Mouse (Mus musculus): ENCODE measurements around the gene Fdxr.
A peak's percentile ranks its signal among the peaks of the same experiment; 100 is the strongest.

Fdxr gene

GRCm38 (mm10) chr11:115288305-115288704 lies 11.5 kb upstream of the Fdxr start:
- no peak for DNase-seq

DNA sequence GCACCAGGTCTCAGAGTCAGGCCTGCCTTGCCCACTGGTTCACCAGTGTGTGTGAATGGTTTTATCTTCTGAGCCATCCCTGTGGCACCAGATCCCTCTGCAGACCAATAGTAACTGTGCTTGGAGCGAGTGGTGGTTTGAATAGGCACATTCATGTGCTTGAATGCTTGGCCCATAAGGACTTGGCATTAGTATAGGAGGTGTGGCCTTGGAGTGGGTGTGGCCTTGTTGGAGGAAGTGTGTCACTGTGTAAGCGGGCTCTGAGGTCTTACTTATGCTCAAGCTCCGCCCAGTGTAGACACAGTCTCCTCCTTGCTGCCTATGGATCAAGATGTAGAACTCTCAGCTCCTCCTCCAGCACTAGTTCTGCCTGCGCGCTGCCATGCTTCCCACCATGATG lies 10.5 kb upstream of the Fdxr start:
- DNase-seq: peak in 1 of 2 experiments; percentile 6

DNA sequence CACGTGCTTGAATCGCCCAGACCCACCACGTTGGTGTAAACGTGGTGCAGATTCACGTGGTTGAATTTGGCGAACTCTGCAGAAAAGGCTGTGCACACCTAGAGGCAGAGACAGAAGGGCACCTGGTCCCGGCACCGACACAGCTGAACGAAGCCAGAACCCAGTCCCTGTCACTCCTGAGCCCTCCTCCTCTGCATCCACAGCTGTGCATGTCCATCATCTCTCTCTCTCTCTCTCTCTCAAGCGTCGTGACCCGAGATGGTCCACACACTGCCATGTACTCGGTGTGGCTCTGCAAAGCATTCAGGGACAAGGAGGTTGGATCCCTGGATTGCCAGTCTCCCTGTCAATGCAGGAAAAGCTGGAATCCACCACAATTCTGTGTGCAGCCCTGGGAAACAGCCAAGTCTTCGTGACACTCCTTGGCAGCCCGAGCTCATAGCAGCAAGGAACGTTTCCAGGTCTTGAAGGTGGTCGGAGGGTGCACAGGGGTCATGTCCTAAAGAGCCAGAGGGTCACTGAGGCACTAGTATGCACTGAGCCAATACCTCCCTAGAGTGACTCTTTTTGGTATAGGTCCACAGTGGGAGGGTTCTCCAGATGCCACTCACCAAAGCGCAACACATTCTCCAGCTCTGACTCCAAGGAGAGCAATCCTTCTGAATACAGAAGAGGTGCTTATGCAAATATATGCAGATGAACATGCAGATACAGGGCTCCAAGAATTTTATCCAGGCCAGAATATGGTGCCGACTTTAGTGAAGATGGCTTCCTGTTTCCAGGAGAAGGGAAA lies 9.5 kb upstream of the Fdxr start:
- DNase-seq: peak in 1 of 2 experiments; percentile 7

DNA sequence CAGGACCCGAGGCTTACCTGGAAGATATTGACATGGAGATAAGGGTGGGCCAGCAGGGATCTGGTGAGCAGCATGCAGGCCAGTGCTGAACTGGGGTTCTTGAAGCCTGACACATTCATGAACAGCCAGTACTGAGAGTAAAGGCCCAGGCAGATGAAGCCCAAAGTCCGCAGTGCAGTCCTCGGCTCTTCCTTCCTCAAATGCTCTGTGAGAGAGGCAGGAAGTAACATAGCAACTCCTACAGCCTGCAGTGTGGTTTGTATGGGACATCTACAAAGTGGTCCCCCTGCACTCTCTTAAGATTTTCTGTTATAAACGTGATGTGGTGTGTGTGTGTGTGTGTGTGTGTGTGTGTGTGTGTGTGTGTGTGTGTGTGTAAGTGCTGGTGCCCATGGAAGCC lies 8.4 kb upstream of the Fdxr start:
- no peak for DNase-seq

DNA sequence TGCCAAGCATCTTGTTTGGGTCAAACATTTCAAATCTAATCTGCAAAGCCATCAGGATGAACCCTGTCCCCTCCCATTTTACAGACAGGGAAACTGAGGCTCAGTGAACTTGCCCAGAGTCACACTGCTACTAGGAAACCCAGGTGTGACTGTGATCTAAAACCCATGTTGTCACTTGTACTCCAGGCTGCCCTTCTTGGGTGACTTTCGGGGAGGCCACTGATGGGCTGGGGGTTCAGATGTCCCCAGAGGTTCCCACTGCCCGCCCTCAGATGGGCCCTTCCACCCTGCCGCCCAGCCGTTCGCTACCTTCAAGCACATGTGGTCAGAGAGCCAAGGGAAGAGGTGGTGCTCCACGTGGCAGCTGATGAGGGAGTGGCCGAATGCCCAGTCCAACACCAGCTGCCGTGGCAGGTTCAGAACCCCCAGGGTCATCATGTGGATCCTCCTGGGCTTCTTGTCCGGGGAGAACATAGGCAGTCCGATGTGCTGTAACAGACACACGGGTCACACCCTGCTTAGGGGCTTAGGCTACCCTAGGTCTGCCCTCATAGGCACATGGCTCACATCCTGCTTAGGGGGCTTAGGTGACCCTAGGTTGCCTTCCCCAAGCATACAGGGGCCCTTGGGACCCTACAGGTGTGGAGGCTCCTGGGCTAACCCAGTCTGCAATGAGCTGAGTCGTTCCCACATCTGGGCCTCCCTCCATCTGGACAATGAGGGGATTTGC lies 7.2 kb upstream of the Fdxr start:
- no peak for DNase-seq

DNA sequence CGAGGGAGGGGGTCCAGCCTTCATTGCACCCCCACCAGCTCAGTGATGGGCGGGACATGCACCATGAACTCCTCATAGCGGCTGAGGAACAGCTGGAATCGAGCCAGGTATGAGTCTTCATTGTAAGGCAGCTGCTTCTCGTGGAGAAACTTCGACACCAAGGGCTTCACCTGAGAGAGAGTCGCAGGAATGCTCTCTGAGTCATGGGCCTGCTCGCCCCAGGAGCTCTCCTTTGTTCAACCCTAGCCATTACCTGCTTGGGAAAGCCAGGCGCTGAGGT lies 6.6 kb upstream of the Fdxr start:
- DNase-seq: peak in 1 of 2 experiments; percentile 5

DNA sequence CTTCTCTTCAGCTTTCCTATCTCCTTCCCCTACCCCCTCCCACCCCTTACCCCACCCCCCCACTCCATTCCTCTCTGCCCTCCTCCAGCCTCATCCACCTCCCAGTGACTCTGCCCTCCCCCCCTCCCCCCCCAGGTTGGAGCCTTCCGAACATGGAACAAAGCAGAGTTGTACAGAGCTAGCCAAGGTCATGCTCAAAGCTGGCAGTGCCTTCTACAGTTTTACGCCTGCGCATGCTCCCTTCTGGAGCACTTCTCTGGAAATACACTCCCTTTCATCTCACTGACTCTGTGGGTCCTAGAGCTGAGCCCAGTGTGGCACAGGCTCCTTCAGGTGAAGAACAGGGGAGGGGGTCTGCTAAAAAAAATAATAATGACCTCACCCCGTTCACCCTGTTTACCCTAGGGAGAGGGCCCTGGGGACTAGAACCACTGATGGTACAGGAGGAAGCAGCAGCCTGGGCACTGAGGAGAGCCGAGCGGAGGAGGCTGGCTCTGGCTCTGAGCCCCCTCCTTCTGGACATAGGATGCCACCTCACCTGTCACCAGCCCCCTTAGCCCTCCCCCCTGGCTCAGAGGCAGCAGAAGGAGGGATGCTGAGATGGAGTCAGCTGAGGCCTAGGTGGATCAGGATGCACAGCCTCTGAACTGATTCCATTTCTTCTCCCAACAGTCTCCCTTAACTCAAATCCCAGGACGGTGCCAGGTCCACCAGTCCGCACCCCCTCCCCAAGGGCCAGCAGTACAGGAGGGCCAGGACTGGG lies 6.1 kb upstream of the Fdxr start:
- peak in 1 of 2 experiments; percentile 15 for DNase-seq

DNA sequence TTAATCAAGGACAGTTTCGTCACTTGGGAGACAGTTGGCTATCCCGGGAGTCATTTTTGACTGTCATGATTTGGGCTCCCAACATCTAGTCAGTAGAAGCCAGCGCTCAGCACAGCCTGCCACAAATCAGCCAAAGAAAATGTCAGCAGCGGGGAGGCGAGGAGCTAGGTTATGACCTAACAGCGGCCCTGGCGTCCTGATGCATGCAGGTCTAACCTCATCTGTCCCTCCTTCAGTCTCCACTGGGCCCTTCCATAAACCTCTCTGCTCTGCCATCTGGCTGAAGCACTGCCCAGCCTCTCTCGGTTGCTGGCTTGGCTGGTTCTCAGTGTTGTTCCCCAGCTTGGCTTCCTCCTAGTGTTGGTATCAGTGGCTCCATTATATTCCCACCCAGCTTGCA lies 5.4 kb upstream of the Fdxr start:
- peak in 1 of 2 experiments; percentile 18 for DNase-seq

DNA sequence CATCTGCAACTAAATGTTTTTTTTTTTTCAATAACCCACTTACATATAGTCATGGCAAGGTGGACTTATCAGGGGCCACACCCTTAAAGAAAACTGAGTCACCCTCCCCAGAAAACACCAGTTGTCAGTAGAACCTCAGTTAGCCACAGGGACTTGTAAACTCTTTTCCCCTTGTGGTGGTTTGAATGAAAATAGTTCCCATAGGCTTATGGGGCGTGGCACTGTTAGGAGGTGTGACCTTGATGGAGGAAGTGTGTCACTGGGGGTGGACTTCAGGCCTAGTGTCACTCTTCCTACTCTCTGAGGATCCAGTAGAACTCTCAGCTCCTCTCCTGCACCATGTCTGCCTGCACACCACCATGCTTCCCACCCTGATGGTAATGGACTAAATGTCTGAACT lies 2.9 kb upstream of the Fdxr start:
- no peak for DNase-seq

- DNase-seq: no peak
These were observed 1.3 kb upstream of the Fdxr start for GRCm38 (mm10) chr11:115278176-115278575.

- DNase-seq: no peak
These were observed 740 bp upstream of the Fdxr start for GRCm38 (mm10) chr11:115277604-115277975.

DNA sequence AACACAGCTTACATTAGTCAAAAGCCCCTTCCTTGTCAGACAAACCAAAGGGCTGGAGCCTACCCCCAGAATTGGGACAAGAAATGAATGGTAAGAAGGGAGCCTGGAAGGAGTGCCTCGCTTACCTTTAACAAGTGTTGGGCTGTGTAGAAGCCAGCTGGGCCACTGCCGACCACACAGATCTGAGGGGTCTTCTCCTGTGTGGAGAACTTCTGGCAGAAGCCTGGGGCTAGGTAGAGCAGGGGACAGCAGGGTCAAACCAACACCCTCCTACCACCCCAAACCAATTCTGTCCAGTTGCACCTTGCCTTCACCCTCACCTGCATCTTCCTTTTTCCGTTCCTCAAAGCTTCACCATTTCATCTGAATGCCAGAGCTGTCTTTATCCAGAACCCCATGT lies 896 bp downstream of the Fdxr start:
- no peak for DNase-seq

- DNase-seq: no peak
These were observed 1.3 kb downstream of the Fdxr start for GRCm38 (mm10) chr11:115275509-115275908.

GRCm38 (mm10) chr11:115274771-115275170 lies 2.1 kb downstream of the Fdxr start:
- DNase-seq: no peak

- DNase-seq: no peak
These were observed 2.7 kb downstream of the Fdxr start for GRCm38 (mm10) chr11:115274178-115274577.

DNA sequence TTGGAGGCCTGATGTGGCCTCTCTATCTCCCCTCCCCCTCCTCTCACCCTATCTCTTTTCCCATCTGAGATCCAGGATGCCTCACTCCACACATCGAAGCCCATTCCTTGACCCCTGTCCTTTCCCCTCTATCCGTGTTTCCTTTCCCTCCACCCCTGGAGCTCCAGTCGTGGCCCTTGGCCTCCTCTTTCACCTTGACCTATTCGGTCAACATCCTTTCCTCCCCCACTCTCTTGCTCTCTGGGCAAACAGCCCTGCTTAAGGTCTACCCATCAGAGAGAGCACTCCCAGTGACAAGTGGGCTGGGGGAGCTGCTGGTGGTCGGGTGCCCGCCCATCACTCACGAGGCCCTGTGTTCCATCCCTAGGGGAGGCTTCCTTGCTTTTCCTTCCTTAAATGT lies 3.1 kb downstream of the Fdxr start:
- DNase-seq: no peak

- DNase-seq: no peak
These were observed 3.9 kb downstream of the Fdxr start for GRCm38 (mm10) chr11:115272894-115273498.

- no peak for DNase-seq
These were observed 5.4 kb downstream of the Fdxr start for GRCm38 (mm10) chr11:115271481-115271880.

- DNase-seq: no peak
These were observed 5.8 kb downstream of the Fdxr start for GRCm38 (mm10) chr11:115271052-115271451.

DNA sequence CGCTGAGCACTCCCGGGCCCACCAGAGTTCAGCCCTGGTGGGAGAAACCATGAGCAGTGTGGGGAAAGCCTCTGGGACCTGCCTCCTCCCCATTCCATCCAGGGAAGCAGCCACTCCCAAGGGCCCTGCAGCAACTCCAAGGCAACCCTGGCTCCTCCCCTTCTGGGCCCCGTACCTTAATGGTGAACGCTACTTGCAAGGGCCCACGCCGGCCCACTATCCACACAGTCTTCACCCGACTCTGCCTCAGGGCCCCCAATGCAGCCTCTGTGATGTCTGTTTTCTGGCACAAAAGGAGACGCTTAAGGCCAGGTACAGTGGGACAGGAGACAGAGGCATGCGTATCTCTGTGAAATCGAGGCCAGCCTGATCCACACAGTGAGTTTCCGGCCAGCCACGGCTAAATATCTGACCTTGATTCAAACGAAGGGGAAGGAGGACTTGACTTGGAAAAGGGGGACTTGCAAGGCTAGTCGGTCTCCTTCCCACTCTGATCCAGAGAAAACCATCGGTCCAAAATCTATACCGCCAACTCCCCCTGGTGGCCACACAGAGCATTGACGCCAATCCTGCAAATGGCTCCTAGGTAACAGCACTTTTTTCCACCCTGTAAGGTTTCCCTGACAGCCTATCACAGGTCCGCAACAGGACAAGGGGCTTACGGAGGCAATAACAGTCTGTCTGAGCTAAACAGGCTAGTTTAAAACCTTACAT lies 6.5 kb downstream of the Fdxr start:
- peak; percentile 93 to 97 for DNase-seq

GRCm38 (mm10) chr11:115269330-115270066 lies 7.4 kb downstream of the Fdxr start:
- no peak for DNase-seq

DNA sequence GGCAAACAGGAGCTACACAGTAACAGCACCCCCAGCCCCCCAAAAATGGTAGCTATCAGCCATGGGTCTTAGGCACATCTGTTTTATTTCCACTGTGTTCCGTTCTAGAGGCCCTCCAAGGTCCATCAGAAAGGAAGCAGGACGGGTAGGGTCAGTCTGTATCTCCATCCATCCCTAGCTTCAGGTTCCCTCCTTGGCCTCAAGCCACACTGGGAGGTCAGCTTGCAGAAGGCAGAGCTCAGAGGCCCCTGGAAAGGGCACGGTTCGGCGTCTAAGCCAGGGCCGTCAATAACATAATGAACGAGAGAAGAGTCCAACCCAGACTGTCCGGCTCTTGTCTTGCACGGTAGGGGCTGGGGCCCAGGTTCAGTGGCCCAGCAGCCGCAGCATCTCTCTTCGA lies 8.9 kb downstream of the Fdxr start:
- DNase-seq: no peak
